ENCODE assay signal across 23 mouse cellular contexts in genomic region chr1:151289061-151289460, GRCm38 (mm10).
"Had no signal": no experiment of that assay in that cellular context is flagged by ENCODE, and none has a peak within 500 bp of the region (broad histone marks: within the 10 kb centered on the region; RNA-seq: fewer than 3 reads in every experiment).

No protein-coding gene starts in this region.

- DNase-seq: liver, postnatal 0 days; lung, adult 2 months; lung, postnatal 14 days; lung, postnatal 36 days; midbrain, embryonic 14.5 days; retina, postnatal 1 day; right cerebral cortex, adult 18-20 months; right cerebral cortex, postnatal 25 days; right cerebral cortex, postnatal 4 days; thymus, adult 18-20 months; thymus, postnatal 14 days; thymus, postnatal 36 days had no signal

- H3K9ac ChIP-seq: liver, embryonic 15.5 days; liver, postnatal 0 days; lung, embryonic 15.5 days; neural tube, embryonic 13.5 days; neural tube, embryonic 15.5 days; stomach, embryonic 15.5 days had no signal

- H3K36me3 ChIP-seq: liver, embryonic 15.5 days; lung, embryonic 15.5 days; neural tube, embryonic 13.5 days; neural tube, embryonic 15.5 days; stomach, embryonic 15.5 days had no signal

- ATAC-seq: liver, postnatal 0 days; lung, postnatal 0 days; midbrain, embryonic 16.5 days had no signal

- H3K4me3 ChIP-seq: liver, embryonic 15.5 days; lung, embryonic 15.5 days; megakaryocyte, embryonic 14.5 days; myocyte; neural tube, embryonic 13.5 days; neural tube, embryonic 15.5 days; stomach, embryonic 15.5 days had no signal

- H3K4me2 ChIP-seq: liver, embryonic 15.5 days; lung, embryonic 15.5 days; midbrain, embryonic 11.5 days; neural tube, embryonic 13.5 days; neural tube, embryonic 15.5 days; stomach, embryonic 15.5 days had no signal

- H3K27ac ChIP-seq: liver, embryonic 15.5 days; lung, embryonic 15.5 days; macrophage; neural tube, embryonic 13.5 days; neural tube, embryonic 15.5 days; stomach, embryonic 15.5 days had no signal

- H3K9me3 ChIP-seq: liver, embryonic 15.5 days; lung, embryonic 15.5 days; megakaryocyte, embryonic 14.5 days; neural tube, embryonic 13.5 days; neural tube, embryonic 15.5 days; stomach, embryonic 15.5 days had no signal

- H3K27me3 ChIP-seq: liver, embryonic 15.5 days; lung, embryonic 15.5 days; megakaryocyte, embryonic 14.5 days; neural tube, embryonic 13.5 days; neural tube, embryonic 15.5 days; stomach, embryonic 15.5 days had no signal

- H3K4me1 ChIP-seq: lung, embryonic 15.5 days; neural tube, embryonic 13.5 days; neural tube, embryonic 15.5 days had no signal
